Mouse (Mus musculus): Measurements from ENCODE around the gene 4930519G04Rik.

GRCm38 (mm10) chr5:114809826-114810225 lies 43.6 kb upstream of the 4930519G04Rik start:
- no peak for TF ChIP-seq CTCF (IDR thresholded peaks at IDR 0.05; ENCODE audit: control insufficient read depth, insufficient read depth, insufficient replicate concordance, low read depth, low read length)
- no peak for TF ChIP-seq POLR2A (IDR thresholded peaks at IDR 0.05; ENCODE audit: control insufficient read depth, low read depth, low read length)
